Mouse (Mus musculus): ENCODE measurements at regions not wholly inside any gene's neighbourhood (a gene's known extent, or its start where the extent isn't known, plus 50 kb on each side); places are given as distances from the start of the nearest gene placed in this dataset.
A peak's percentile ranks its signal among the peaks of the same experiment; 100 is the strongest.
"Not testable (repeated sequence)": the region's sequence is repeated elsewhere in the genome, so short reads cannot be mapped to it uniquely, and the experiment has no call there.

GRCm38 (mm10) chr5:67487965-67488409 lies 59.9 kb upstream of the Bend4 start:
- intact Hi-C loops (cut with DNase I): no loop called here
- no peak for DNase-seq (ENCODE audit: low spot score in 2 of 2)

- intact Hi-C loops (cut with DNase I); DNase-seq (ENCODE audit: low spot score in 2 of 2): not testable (repeated sequence)
Measured at GRCm38 (mm10) chr5:67490709-67491108, 62.6 kb upstream of the Bend4 start.

- intact Hi-C loops (cut with DNase I): no loop called here
Measured at GRCm38 (mm10) chr5:67492893-67493302, 64.8 kb upstream of the Bend4 start.

GRCm38 (mm10) chr5:67496710-67497109 lies 68.6 kb upstream of the Bend4 start:
- intact Hi-C loops (cut with DNase I): no loop called here
- no peak for DNase-seq (ENCODE audit: low spot score in 2 of 2)

More at GRCm38 (mm10) chr5:67492893-67493302, 64.8 kb upstream of the Bend4 start:
- no peak for DNase-seq (ENCODE audit: low spot score in 2 of 2)

- no peak for DNase-seq (ENCODE audit: low spot score in 2 of 2)
- intact Hi-C loops (cut with DNase I): no loop called here
Measured at GRCm38 (mm10) chr5:67520251-67520650, 87.4 kb upstream of the Shisa3 start.

GRCm38 (mm10) chr5:67521423-67521912 lies 86.2 kb upstream of the Shisa3 start:
- intact Hi-C loops (cut with DNase I): no loop called here
- no peak for DNase-seq (ENCODE audit: low spot score in 2 of 2)

- intact Hi-C loops (cut with DNase I): loop anchor here (5.0 to 10.0 kb wide), 3 partner anchors 92 to 585 kb away; no protein-coding TSS in a partner anchor
- DNase-seq (ENCODE audit: low spot score in 2 of 2): peak in 1 of 2 experiments; percentile 26
Measured at GRCm38 (mm10) chr5:67530149-67530548, 77.5 kb upstream of the Shisa3 start.

GRCm38 (mm10) chr5:67530957-67531356 lies 76.7 kb upstream of the Shisa3 start:
- intact Hi-C loops (cut with DNase I): loop anchor here (5.0 to 10.0 kb wide), 3 partner anchors 91 to 584 kb away; no protein-coding TSS in a partner anchor
- DNase-seq (ENCODE audit: low spot score in 2 of 2): peak; percentile 7 to 36

GRCm38 (mm10) chr5:67532351-67532750 lies 75.3 kb upstream of the Shisa3 start:
- intact Hi-C loops (cut with DNase I): loop anchor here (2.0 to 10.0 kb wide), 4 partner anchors 90 to 582 kb away; no protein-coding TSS in a partner anchor
- DNase-seq (ENCODE audit: low spot score in 2 of 2): peak; percentile 82 to 90

- peak; percentile 13 to 26 for DNase-seq (ENCODE audit: low spot score in 2 of 2)
- intact Hi-C loops (cut with DNase I): loop anchor here (2.0 to 10.0 kb wide), 4 partner anchors 89 to 582 kb away; no protein-coding TSS in a partner anchor
Measured at GRCm38 (mm10) chr5:67532756-67533255, 74.9 kb upstream of the Shisa3 start.

- no peak for DNase-seq (ENCODE audit: low spot score in 2 of 2)
- intact Hi-C loops (cut with DNase I): loop anchor here (5.0 to 10.0 kb wide), 3 partner anchors 88 to 581 kb away; no protein-coding TSS in a partner anchor
Measured at GRCm38 (mm10) chr5:67534056-67534455, 73.6 kb upstream of the Shisa3 start.

- no peak for DNase-seq (ENCODE audit: low spot score in 2 of 2)
- intact Hi-C loops (cut with DNase I): loop anchor here (10.0 kb wide), 1 partner anchor 577 kb away; no protein-coding TSS in a partner anchor
Measured at GRCm38 (mm10) chr5:67537990-67538389, 69.7 kb upstream of the Shisa3 start.

GRCm38 (mm10) chr5:67539591-67540238 lies 68.0 kb upstream of the Shisa3 start:
- intact Hi-C loops (cut with DNase I): loop anchor here (10.0 kb wide), 1 partner anchor 575 kb away; no protein-coding TSS in a partner anchor

GRCm38 (mm10) chr5:67541867-67542266 lies 65.8 kb upstream of the Shisa3 start:
- DNase-seq (ENCODE audit: low spot score in 2 of 2): no peak
- intact Hi-C loops (cut with DNase I): no loop called here

More at GRCm38 (mm10) chr5:67539591-67540238, 68.0 kb upstream of the Shisa3 start:
- no peak for DNase-seq (ENCODE audit: low spot score in 2 of 2)

GRCm38 (mm10) chr5:67544028-67544589 lies 63.6 kb upstream of the Shisa3 start:
- no peak for DNase-seq (ENCODE audit: low spot score in 2 of 2)
- intact Hi-C loops (cut with DNase I): no loop called here

- intact Hi-C loops (cut with DNase I): no loop called here
- no peak for DNase-seq (ENCODE audit: low spot score in 2 of 2)
Measured at GRCm38 (mm10) chr5:67550257-67550656, 57.4 kb upstream of the Shisa3 start.

- intact Hi-C loops (cut with DNase I): no loop called here
- DNase-seq (ENCODE audit: low spot score in 2 of 2): no peak
Measured at GRCm38 (mm10) chr5:67551668-67552390, 55.9 kb upstream of the Shisa3 start.

- DNase-seq (ENCODE audit: low spot score in 2 of 2): no peak
- intact Hi-C loops (cut with DNase I): no loop called here
Measured at GRCm38 (mm10) chr5:67552865-67553264, 54.8 kb upstream of the Shisa3 start.

Data from left cerebral cortex, postnatal 14 days (tissue).